Mouse (Mus musculus): ENCODE data around the gene Sema3b. TPM values are rescaled to one million over a fixed set of nuclear protein-coding genes. Genes with fewer than 3 reads are reported as not detected.

Gene Sema3b
- total RNA-seq (2022), result 1 to 10 TPM; 2.9 to 5.0 (median 4.4) TPM

- DNase-seq (ENCODE audit: low spot score in 2 of 2), result no peak
Measured at GRCm38 (mm10) chr9:107608741-107609432, at the start of gene Sema3b. TSS of gene Sema3b (minus strand) at chr9:107609229.

- DNase-seq (ENCODE audit: low spot score in 2 of 2), result no peak
Measured at GRCm38 (mm10) chr9:107658096-107658495, 49.1 kb upstream of the Sema3b start.

- no peak for DNase-seq (ENCODE audit: low spot score in 2 of 2)
Measured at GRCm38 (mm10) chr9:107657144-107657543, 48.1 kb upstream of the Sema3b start.

GRCm38 (mm10) chr9:107654585-107654984 lies 45.6 kb upstream of the Sema3b start:
- DNase-seq (ENCODE audit: low spot score in 2 of 2), result no peak

GRCm38 (mm10) chr9:107653474-107653873 lies 44.4 kb upstream of the Sema3b start:
- no peak for DNase-seq (ENCODE audit: low spot score in 2 of 2)

GRCm38 (mm10) chr9:107650708-107651481 lies 41.9 kb upstream of the Sema3b start:
- DNase-seq (ENCODE audit: low spot score in 2 of 2), result no peak

GRCm38 (mm10) chr9:107650225-107650624 lies 41.2 kb upstream of the Sema3b start:
- DNase-seq (ENCODE audit: low spot score in 2 of 2), result peak in 1 of 2 experiments; percentile 73

GRCm38 (mm10) chr9:107648767-107649166 lies 39.7 kb upstream of the Sema3b start:
- DNase-seq (ENCODE audit: low spot score in 2 of 2), result no peak

GRCm38 (mm10) chr9:107646975-107647374 lies 37.9 kb upstream of the Sema3b start:
- DNase-seq (ENCODE audit: low spot score in 2 of 2), result no peak

GRCm38 (mm10) chr9:107645577-107645976 lies 36.5 kb upstream of the Sema3b start:
- peak in 1 of 2 experiments; percentile 77 for DNase-seq (ENCODE audit: low spot score in 2 of 2)

- no peak for DNase-seq (ENCODE audit: low spot score in 2 of 2)
Measured at GRCm38 (mm10) chr9:107645153-107645510, 36.1 kb upstream of the Sema3b start.

- peak; percentile 78 to 92 for DNase-seq (ENCODE audit: low spot score in 2 of 2)
Measured at GRCm38 (mm10) chr9:107644495-107645152, 35.6 kb upstream of the Sema3b start.

GRCm38 (mm10) chr9:107643544-107644214 lies 34.6 kb upstream of the Sema3b start:
- no peak for DNase-seq (ENCODE audit: low spot score in 2 of 2)

- DNase-seq (ENCODE audit: low spot score in 2 of 2), result no peak
Measured at GRCm38 (mm10) chr9:107641666-107642065, 32.6 kb upstream of the Sema3b start.

GRCm38 (mm10) chr9:107640257-107640772 lies 31.3 kb upstream of the Sema3b start:
- DNase-seq (ENCODE audit: low spot score in 2 of 2), result no peak

- DNase-seq (ENCODE audit: low spot score in 2 of 2), result no peak
Measured at GRCm38 (mm10) chr9:107637070-107637469, 28.0 kb upstream of the Sema3b start.

- peak; percentile 92 to 93 for DNase-seq (ENCODE audit: low spot score in 2 of 2)
Measured at GRCm38 (mm10) chr9:107635279-107636028, 26.4 kb upstream of the Sema3b start, which contains the start of gene Gnai2. TSS of gene Gnai2 (minus strand) at chr9:107635367.

GRCm38 (mm10) chr9:107634406-107635278 lies 25.6 kb upstream of the Sema3b start:
- DNase-seq (ENCODE audit: low spot score in 2 of 2), result peak in 1 of 2 experiments; percentile 43

GRCm38 (mm10) chr9:107633661-107634405 lies 24.8 kb upstream of the Sema3b start:
- no peak for DNase-seq (ENCODE audit: low spot score in 2 of 2)

Measured in layer of hippocampus, adult 8-10 months (tissue).